Mouse (Mus musculus): ENCODE data around the gene Pnisr. TPM values are rescaled to one million over a fixed set of nuclear protein-coding genes. Genes with fewer than 3 reads are reported as not detected.

Gene Pnisr
- 100 to 1,000 TPM; 217 to 223 TPM for total RNA-seq (2021)
- long read RNA-seq, experiment 1, full-length matches to known transcripts: 24 of 175 reads
- long read RNA-seq, experiment 1, partial matches to known transcripts: 54 of 175 reads
- long read RNA-seq, experiment 1, other reads (novel, unspliced or antisense): 97 of 175 reads
- long read RNA-seq, experiment 2, full-length matches to known transcripts: 23 of 206 reads
- long read RNA-seq, experiment 2, partial matches to known transcripts: 66 of 206 reads
- long read RNA-seq, experiment 2, other reads (novel, unspliced or antisense): 117 of 206 reads

DNA sequence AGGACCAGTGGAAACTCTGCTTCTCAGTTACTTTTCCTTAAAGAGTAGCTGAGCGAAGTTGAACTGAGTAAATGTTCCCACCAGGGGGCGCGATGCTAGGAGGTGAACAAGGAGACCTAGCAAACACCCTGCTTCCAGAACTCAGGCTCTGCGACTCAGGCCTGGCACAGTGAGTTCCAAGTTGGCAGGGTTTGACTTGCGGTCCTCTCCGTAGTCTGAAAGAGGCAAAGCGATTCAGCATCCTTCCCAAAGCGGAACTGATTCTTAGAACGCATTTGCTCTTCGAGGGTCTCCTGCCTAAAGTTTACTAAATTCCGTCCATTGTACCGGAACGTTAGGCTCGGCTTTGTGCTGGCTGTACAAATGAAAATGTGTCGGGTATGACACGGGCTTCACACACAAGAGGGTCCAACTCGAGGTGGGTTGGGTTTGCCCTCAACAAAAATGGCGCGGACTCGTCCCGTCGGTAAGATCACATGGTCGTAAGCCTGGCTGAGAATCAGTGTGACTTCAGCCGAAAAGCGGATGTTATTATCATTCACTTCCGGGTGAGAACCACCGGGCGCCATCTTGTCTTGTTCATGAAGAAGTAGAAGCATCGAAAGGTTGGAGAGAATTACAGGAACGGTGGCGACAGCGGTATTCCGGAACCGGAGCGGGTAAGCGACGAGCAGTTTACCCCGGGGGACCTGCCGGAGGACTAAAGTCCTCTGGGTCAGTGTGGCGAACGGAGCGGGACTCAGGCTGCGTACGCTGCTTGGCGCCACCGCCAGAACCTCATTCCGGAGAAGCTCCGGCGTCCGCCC, at the start of gene Pnisr:
Gene Pnisr (plus strand): TSS at position 103 of the 806 bp plus-strand sequence.
- intact Hi-C loops (cut with DNase I): loop anchor here (10.0 kb wide), 2 partner anchors 107 to 147 kb away; no protein-coding TSS in a partner anchor
- TF ChIP-seq CTCF (IDR thresholded peaks at IDR 0.05): peak; percentile 92
- peak; percentile 90 to 91 for DNase-seq (ENCODE audit: extremely low spot score in 1 of 2, low spot score in 2 of 2)
- Histone ChIP-seq H3K4me3 (peak within 1 kb of the TSS; percentile 100), H3K27ac (peak within 1 kb of the TSS; percentile 97)

DNA sequence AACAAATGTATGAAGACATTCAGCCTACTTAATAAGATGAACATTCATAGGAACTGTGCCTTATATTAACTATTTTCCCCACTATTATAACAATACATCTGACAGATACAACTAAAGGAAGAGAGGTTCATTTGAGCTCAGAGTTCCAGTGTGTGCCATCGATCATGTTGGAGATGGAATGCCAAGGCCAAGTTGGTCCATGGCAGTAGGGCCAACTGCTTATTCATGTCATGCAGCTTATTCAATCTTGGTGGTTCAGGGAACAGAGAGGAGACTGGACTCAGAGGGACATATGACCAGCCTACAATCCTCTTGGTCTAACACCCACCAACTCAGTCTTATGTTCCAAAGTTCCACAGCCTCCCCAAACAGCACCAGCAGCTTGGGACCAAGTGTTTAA, 46.4 kb upstream of the Pnisr start:
- Histone ChIP-seq H3K4me3 (no peak overlapping the region), H3K27ac (no peak overlapping the region)
- TF ChIP-seq CTCF (IDR thresholded peaks at IDR 0.05): no peak
- DNase-seq (ENCODE audit: extremely low spot score in 1 of 2, low spot score in 2 of 2): no peak
- intact Hi-C loops (cut with DNase I): no loop called here

DNA sequence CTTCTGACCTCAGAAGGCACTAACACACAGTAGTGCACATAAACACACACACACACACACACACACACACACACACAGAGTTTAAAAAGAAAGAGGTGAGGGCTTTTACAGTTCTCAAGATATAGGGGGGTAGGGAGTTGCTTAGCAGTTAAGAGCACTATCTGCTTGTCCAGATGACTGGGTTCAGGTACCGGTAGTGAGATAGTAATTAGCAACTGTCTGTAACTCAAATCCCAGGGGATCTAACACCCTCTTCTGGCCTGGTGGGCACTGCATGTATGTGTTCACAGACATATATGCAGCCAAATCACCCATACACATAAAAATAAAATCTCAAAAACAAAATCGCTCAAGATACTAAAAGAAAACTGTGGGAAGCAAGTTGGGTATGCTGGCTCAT, 45.8 kb upstream of the Pnisr start:
- no peak overlapping the region for H3K27ac ChIP-seq
- H3K4me3 ChIP-seq: no peak overlapping the region
- TF ChIP-seq CTCF (IDR thresholded peaks at IDR 0.05): no peak
- intact Hi-C loops (cut with DNase I): no loop called here
- DNase-seq (ENCODE audit: extremely low spot score in 1 of 2, low spot score in 2 of 2): no peak

DNA sequence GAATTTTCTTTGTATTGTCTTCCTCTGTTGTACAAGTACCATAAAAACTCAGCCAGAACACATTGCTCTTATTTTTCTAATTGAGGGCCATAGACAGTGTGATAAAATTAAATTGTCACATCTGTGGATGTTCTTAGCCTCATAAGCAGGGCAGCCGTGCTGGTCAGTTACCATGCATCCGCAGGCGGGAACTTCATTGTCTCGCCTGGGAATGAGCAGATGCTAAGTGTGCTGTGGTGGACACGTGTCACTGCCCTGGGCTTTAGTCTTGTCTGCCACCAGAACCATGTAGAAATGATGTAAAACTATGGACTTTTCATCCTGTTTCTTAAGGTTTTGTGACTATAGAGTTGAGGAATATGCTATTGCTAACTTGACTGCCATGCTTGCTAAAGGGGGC, 40.2 kb upstream of the Pnisr start:
- no peak overlapping the region for H3K27ac ChIP-seq
- H3K4me3 ChIP-seq: no peak overlapping the region
- no peak for DNase-seq (ENCODE audit: extremely low spot score in 1 of 2, low spot score in 2 of 2)
- TF ChIP-seq CTCF (IDR thresholded peaks at IDR 0.05): no peak
- intact Hi-C loops (cut with DNase I): no loop called here

DNA sequence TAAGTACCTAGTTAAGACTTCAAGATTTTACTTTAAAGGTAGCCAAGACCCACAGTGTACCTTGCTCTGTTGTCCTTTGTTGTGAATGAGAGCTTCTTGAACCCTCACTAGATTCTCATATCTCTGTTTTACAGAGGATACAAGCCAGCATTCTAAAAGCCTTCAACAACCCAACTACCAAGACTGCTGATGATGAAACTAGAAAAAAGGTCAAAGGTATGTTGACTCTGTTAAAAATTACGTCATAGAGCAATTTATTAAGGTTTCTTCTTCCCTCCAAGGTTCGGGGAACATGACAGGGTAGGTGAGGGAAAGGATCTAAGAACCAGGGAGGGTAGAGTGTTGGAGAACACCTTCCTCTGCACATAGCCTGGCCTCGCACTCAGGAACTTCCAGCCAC, 36.8 kb upstream of the Pnisr start:
- Histone ChIP-seq H3K27ac (no peak overlapping the region), H3K4me3 (no peak overlapping the region)
- TF ChIP-seq CTCF (IDR thresholded peaks at IDR 0.05): no peak
- no peak for DNase-seq (ENCODE audit: extremely low spot score in 1 of 2, low spot score in 2 of 2)
- intact Hi-C loops (cut with DNase I): loop anchor here (5.0 kb wide), 1 partner anchor 83 kb away; the partner anchor contains the start of gene Ccnc

DNA sequence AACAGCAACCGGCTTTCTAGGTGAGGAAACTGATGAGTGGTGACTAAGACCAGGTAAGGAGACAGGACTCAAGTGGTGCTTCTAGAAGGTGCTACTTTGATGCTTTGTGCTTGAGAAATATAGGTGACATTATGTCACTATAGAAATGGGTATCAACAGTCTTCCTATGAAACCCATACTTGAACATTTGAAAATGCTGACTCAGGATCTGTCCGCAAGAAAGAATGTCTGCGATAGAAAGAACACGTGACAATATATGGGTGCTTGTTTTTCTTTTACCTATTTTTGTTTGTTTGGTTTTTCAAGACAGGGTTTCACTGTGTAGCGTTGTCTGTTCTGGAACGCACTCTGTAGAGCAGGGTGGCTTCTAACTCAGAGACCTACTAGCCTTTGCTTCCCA, 34.7 kb upstream of the Pnisr start:
- TF ChIP-seq CTCF (IDR thresholded peaks at IDR 0.05): no peak
- Histone ChIP-seq H3K4me3 (no peak overlapping the region), H3K27ac (no peak overlapping the region)
- no peak for DNase-seq (ENCODE audit: extremely low spot score in 1 of 2, low spot score in 2 of 2)
- intact Hi-C loops (cut with DNase I): loop anchor here (2.0 to 5.0 kb wide), 2 partner anchors 85 to 276 kb away; partner anchors contain the start of gene Ccnc

DNA sequence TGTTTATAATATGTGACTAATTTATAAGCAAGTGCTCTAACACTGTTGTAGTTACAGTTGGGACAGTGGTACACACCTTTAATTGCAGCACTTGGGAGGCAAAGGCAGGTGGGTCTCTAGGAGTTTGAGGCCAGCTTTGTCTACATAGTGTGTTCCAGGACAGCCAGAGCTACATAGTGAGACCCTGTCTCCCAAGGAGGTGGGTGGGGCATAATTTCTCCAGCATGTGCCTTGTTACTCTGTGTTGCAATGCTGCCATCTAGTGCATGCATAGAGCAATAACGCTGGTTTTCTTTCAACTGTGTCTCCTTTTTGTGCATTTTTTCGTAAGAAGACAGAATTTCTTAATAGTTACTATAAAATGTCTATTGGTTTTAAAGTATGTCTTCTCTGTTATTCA, 33.4 kb upstream of the Pnisr start:
- DNase-seq (ENCODE audit: extremely low spot score in 1 of 2, low spot score in 2 of 2): peak in 1 of 2 experiments; percentile 31
- TF ChIP-seq CTCF (IDR thresholded peaks at IDR 0.05): peak; percentile 93
- intact Hi-C loops (cut with DNase I): loop anchor here (2.0 to 5.0 kb wide), 2 partner anchors 87 to 377 kb away; partner anchors contain the start of gene Ccnc
- no peak overlapping the region for H3K4me3 ChIP-seq
- H3K27ac ChIP-seq: no peak overlapping the region

DNA sequence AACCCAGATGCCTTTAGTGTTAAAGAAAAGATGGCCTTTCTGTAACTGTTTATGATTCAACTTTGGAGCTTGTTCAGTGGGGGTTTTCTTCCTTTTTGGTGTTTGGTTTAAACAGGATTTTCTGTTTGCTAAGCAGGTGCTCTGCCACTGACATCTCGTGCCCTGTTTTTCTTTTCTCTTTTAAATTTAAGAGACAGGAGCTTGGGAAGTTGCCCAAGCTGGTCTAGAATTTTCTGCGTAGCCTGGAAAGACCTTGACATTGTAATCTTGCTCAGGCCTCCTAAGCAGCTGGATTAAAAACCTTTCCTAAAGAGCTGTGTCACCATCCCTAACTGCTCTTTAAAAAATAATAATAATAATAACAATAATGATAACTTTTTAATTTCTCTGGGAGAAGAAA, 20.8 kb upstream of the Pnisr start:
- intact Hi-C loops (cut with DNase I): no loop called here
- no peak overlapping the region for H3K27ac ChIP-seq
- TF ChIP-seq CTCF (IDR thresholded peaks at IDR 0.05): no peak
- no peak overlapping the region for H3K4me3 ChIP-seq
- DNase-seq (ENCODE audit: extremely low spot score in 1 of 2, low spot score in 2 of 2): no peak

DNA sequence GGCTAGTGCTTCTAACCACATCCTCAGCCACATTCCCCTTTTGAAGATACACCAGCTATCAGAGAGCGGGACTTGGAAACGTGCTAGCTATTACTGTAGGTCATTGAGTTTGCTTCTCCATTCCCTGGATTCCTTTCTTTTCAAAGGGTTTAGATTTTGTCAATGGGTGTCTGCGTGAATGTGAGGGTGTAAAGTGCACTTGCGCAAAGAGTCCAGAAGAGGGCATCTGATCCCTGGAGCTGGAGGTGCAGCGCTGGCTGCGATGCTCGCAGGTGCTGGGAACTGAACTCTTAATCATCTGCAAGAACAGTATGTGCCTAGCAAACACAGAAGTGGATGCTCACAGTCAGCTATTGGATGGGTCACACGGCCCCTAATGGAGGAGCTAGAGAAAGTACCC, 14.5 kb upstream of the Pnisr start:
- no peak; the same call in 1 of the 2 replicates for TF ChIP-seq CTCF (IDR thresholded peaks at IDR 0.05)
- intact Hi-C loops (cut with DNase I): no loop called here
- no peak for DNase-seq (ENCODE audit: extremely low spot score in 1 of 2, low spot score in 2 of 2)

DNA sequence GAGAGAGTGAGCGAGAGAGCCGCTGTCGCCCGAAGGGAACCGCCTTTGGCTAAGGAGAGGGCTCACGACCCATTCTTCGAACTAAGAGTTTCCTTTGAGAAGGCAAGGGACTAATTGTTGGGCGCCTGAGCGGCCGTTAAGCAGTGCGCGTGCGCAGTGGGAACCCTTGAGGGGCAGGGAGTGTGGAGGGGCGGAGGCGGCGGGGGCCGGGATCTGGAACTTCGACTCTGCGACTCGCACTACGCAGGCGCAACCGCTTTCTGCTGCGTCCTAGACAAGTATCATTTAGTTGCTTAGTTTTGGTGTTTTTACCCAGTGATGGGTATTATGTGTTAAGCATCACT, 876 bp downstream of the Pnisr start:
- Histone ChIP-seq H3K4me3 (peak overlapping the region; percentile 100), H3K27ac (peak overlapping the region; percentile 97)
- intact Hi-C loops (cut with DNase I): loop anchor here (10.0 kb wide), 2 partner anchors 107 to 147 kb away; no protein-coding TSS in a partner anchor
- peak; percentile 89 to 90 for DNase-seq (ENCODE audit: extremely low spot score in 1 of 2, low spot score in 2 of 2)
- no peak for TF ChIP-seq CTCF (IDR thresholded peaks at IDR 0.05)

More for the DNA sequence above, 14.5 kb upstream of the Pnisr start:
- no peak overlapping the region for H3K4me3 ChIP-seq
- no peak overlapping the region for H3K27ac ChIP-seq

DNA sequence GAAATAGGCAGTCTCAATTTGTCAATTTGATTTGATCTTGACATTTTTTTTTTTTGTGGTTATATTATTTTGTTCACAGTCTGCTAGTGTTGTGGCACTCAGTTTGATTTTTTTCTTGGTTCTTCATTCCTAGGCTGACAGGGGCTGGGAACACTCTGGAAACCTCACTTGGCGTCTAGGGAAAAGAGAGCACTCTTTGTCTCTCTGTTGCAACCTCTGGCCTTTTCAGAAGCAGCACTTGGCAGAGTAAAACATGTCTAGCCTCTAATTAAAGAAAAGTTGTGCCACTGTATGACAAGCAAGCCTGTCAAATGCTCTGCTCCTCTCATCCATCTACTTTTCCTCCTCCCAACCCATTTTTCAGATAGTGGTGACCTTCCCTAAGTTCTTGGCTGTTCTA, 10.1 kb downstream of the Pnisr start:
- intact Hi-C loops (cut with DNase I): loop anchor here (2.0 kb wide), 1 partner anchor 15 kb away; no protein-coding TSS in a partner anchor
- DNase-seq (ENCODE audit: extremely low spot score in 1 of 2, low spot score in 2 of 2): no peak
- no peak for TF ChIP-seq CTCF (IDR thresholded peaks at IDR 0.05)
- H3K4me3 ChIP-seq: no peak overlapping the region
- H3K27ac ChIP-seq: no peak overlapping the region

DNA sequence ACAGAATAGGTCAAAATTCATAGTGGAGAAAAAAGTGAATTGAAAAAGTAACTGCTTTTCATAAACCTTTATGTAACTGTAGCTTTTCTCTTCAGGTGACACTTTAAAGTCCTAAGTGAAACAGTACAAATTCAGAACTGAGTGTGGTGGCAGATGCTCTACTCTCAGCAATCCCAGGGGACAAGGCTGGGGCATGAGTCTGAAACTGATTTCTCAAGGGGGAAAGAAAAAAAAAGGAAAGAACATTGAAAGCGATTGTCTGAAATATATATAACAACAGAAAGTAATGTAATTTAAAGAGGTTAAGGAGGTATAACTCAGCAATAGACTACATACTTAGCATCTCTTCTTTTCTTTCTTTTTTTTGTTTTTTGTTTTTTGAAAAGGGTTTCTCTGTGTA, 17.8 kb downstream of the Pnisr start:
- intact Hi-C loops (cut with DNase I): no loop called here
- H3K27ac ChIP-seq: no peak overlapping the region
- TF ChIP-seq CTCF (IDR thresholded peaks at IDR 0.05): no peak
- no peak overlapping the region for H3K4me3 ChIP-seq
- DNase-seq (ENCODE audit: extremely low spot score in 1 of 2, low spot score in 2 of 2): no peak

Measured in left cerebral cortex, adult 2 months (tissue).